Mouse (Mus musculus): ENCODE data around the gene Gm21663. TPM values are rescaled to one million over a fixed set of nuclear protein-coding genes. Genes with fewer than 3 reads are reported as not detected.
"Not testable (repeated sequence)": the region's sequence is repeated elsewhere in the genome, so short reads cannot be mapped to it uniquely, and the experiment has no call there.

Gm21663 gene
- total RNA-seq (2014; fragmentation: Nextera tagmentation) (not detected in 2 replicates), total RNA-seq (2017) (not detected in 2 replicates)

DNA sequence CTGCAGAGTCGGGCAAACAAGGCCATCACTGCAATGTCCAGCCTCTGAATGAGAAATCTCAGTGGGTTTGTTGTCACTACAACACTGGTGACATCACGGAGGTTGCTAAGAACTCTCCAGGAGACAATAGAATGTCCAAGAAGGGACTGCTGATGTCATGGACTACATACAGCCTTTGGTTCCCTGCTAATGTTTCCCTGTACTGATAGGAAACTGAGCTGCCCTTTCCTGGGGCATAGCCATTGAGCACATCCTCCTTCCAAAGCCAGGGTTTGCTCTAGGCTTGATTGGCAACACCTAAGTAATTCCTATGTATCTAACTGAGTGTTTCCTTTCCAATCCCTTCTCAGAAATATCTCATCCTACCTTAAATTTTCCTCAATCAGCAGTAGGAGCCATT, at the start of gene Gm21663:
TSS of gene Gm21663 (minus strand) at position 101 of the 400 bp plus-strand sequence.
- ATAC-seq (replicated peaks; ENCODE audit: low FRiP score, low TSS enrichment, poor library complexity, severe bottlenecking): not testable (repeated sequence)

DNA sequence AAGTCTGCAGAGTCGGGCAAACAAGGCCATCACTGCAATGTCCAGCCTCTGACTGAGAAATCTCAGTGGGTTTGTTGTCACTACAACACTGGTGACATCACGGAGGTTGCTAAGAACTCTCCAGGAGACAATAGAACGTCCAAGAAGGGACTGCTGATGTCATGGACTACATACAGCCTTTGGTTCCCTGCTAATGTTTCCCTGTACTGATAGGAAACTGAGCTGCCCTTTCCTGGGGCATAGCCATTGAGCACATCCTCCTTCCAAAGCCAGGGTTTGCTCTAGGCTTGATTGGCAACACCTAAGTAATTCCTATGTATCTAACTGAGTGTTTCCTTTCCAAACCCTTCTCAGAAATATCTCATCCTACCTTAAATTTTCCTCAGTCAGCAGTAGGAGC, 46.4 kb upstream of the Gm21663 start, which contains the start of gene Gm21698:
TSS of gene Gm21698 (minus strand) at position 101 of the 400 bp plus-strand sequence.
- ATAC-seq (replicated peaks; ENCODE audit: low FRiP score, low TSS enrichment, poor library complexity, severe bottlenecking): not testable (repeated sequence)

DNA sequence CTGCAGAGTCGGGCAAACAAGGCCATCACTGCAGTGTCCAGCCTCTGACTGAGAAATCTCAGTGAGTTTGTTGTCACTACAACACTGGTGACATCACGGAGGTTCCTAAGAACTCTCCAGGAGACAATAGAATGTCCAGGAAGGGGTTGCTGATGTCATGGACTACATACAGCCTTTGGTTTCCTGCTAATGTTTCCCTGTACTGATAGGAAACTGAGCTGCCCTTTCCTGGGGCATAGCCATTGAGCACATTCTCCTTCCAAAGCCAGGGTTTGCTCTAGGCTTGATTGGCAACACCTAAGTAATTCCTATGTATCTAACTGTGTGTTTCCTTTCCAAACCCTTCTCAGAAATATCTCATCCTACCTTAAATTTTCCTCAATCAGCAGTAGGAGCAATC, 30.4 kb upstream of the Gm21663 start, which contains the start of gene Gm21680:
TSS of gene Gm21680 (minus strand) at position 101 of the 400 bp plus-strand sequence.
- not testable (repeated sequence) for ATAC-seq (replicated peaks; ENCODE audit: low FRiP score, low TSS enrichment, poor library complexity, severe bottlenecking)

DNA sequence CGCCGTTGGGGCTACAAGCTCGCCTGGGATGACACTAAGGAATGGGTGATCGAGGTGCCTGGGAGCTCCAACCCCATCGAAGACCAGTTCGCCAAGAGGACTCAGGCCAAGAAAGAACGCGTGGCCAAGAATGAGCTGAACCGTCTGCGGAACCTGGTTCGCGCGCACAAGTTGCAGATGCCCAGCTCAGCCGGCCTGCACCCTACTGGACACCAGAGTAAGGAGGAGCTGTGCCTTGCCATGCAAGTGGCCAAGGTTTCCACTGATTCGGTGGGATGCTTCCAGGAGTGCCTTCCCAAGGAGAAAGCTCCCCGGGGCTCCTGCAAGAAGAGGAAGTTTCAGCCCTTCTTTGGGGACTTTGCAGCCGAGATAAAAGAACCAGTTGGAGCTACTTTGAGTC, 14.9 kb upstream of the Gm21663 start:
- ATAC-seq (replicated peaks; ENCODE audit: low FRiP score, low TSS enrichment, poor library complexity, severe bottlenecking): 0 out of 2 replicates have a peak, but pooled peaks have one; percentile 26

DNA sequence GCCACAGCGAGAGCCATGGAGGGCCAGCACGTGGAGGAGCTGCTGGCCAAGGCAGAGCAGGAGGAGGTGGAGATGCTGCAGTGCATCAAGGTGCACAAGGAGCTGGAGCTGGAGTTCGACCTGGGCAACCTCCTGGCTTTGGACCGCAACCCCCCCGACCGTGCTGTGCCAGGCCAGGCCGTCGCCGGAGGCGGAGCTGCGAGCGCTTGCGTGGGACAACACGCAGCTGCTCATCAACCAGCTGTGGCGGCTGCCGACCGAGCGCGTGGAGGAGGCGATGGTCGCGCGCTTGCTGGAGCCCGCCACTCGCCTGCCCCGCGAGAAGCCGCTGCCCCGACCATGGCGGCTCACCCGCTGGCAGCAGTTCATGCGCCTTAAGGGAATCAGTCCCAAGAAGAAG, 14.4 kb upstream of the Gm21663 start:
- not testable (repeated sequence) for ATAC-seq (replicated peaks; ENCODE audit: low FRiP score, low TSS enrichment, poor library complexity, severe bottlenecking)

DNA sequence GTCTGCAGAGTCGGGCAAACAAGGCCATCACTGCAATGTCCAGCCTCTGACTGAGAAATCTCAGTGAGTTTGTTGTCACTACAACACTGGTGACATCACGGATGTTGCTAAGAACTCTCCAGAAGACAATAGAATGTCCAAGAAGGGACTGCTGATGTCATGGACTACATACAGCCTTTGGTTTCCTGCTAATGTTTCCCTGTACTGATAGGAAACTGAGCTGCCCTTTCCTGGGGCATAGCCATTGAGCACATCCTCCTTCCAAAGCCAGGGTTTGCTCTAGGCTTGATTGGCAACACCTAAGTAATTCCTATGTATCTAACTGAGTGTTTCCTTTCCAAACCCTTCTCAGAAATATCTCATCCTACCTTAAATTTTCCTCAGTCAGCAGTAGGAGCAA, 12.1 kb upstream of the Gm21663 start, which contains the start of gene Gm21671:
TSS of gene Gm21671 (minus strand) at position 101 of the 400 bp plus-strand sequence.
- ATAC-seq (replicated peaks; ENCODE audit: low FRiP score, low TSS enrichment, poor library complexity, severe bottlenecking): not testable (repeated sequence)

DNA sequence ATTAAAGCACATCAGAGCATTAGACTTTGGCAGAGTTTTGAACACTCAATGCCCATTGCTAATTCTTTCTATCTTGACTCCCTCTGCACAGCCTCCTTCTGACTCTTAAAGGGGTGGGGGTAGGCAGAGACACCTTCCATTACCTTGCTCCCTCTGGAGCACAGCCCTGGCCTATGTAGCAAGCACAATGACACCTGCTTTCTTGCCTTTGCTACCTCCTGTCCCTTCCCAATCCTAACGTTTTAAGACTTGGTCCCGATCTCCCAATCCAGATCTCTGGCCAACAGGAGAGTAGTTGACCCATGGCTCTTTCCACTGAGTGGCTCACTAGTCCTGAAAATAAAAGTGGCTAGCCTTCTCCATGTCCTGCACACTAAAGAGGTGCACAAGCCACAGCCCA, 3.2 kb upstream of the Gm21663 start:
- not testable (repeated sequence) for ATAC-seq (replicated peaks; ENCODE audit: low FRiP score, low TSS enrichment, poor library complexity, severe bottlenecking)

DNA sequence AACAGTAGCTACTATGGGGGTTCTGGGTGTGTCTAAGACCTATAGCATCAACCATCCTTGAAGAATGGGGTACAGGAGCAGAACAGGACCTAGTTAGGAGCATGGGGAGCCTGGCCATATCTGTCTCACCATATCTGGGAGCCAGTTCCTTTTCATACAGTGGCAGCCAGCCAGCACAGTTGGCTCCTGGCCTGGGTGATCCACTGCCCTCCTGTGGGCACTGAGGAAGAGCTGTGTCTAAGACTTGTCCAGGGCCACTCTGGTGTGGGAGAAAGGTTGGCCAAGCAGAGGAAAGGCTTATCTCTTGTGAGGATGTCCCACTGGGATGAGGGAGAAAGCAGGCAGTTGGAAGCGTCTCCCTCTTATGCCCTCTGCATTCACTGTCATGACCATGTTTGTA, 50.9 kb downstream of the Gm21663 start:
- ATAC-seq (replicated peaks; ENCODE audit: low FRiP score, low TSS enrichment, poor library complexity, severe bottlenecking): no peak

DNA sequence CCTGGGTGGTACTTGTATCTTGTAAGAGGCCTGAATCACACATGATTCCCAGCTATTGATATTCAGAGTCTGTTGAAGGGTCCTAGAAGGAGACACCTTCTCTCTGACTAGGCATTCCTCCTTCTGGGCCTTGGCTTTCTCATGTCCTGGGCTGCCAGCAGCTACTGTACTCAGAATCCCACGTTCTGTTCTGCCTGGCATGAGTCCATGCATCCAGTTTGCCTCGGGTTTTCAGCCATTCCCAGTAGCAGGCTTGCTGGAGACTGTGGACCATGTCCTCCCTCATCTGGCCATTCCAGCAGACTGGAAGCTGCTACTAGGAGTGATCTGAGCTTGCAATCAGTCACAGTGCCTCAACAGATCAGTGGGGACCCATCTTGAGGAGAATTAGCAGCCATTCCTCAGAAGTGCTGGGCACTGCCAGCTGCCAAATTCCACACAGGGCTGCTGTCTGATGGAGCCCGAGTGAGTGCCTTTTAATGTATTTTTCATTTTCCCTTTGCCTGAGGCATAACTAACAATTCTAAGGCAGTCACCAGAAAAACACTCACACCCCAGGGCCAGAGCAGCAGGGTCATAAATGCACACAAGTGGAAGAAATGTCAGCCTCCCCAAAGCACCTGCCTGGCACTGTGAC, 52.3 kb downstream of the Gm21663 start:
- no peak for ATAC-seq (replicated peaks; ENCODE audit: low FRiP score, low TSS enrichment, poor library complexity, severe bottlenecking)

DNA sequence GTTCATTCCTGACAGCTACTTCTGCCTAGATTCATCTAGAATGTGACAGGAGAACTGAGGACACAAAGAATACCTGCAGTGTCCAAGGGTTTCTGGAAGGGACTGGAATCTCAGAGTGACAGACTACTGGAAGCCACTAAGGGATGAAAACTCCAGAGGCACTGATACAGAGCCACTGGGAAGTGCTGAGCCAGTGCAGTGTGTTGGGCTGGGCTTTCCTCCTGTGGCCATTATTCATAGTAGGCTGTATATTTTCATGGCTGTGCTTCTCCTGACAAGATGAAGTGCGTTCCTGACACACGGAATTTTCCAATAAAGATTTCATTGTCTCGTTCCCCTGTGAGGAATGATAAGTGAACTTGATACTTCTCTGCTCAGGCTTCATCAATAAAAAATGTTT, 55.5 kb downstream of the Gm21663 start:
- ATAC-seq (replicated peaks; ENCODE audit: low FRiP score, low TSS enrichment, poor library complexity, severe bottlenecking): no peak

Other genes starting within 250 kb of the Gm21663 start
- 18.5 and 31.4 TPM in 2 replicates for gene Xrcc2, start 236.6 kb downstream of the Gm21663 start, total RNA-seq (2014; fragmentation: Nextera tagmentation)
- 12.3 and 14.3 TPM in 2 replicates for gene Xrcc2, start 236.6 kb downstream of the Gm21663 start, total RNA-seq (2017)
- gene Actr3b, start 182.4 kb downstream of the Gm21663 start, total RNA-seq (2014; fragmentation: Nextera tagmentation): 0.44 and 1.7 TPM in 2 replicates
- gene Actr3b, start 182.4 kb downstream of the Gm21663 start, total RNA-seq (2017): 0.19 and 0.27 TPM in 2 replicates
- gene Gm21671, start 12.0 kb upstream of the Gm21663 start, total RNA-seq (2014; fragmentation: Nextera tagmentation): not detected in 2 replicates
- gene Gm21671, start 12.0 kb upstream of the Gm21663 start, total RNA-seq (2017): not detected in 2 replicates
- not detected in 2 replicates for gene Gm21680, start 30.3 kb upstream of the Gm21663 start, total RNA-seq (2014; fragmentation: Nextera tagmentation)
- not detected in 2 replicates for gene Gm21680, start 30.3 kb upstream of the Gm21663 start, total RNA-seq (2017)
- gene Gm21698, start 46.3 kb upstream of the Gm21663 start, total RNA-seq (2014; fragmentation: Nextera tagmentation): not detected in 2 replicates
- not detected in 2 replicates for gene Gm21698, start 46.3 kb upstream of the Gm21663 start, total RNA-seq (2017)
- gene Gm1979, start 62.4 kb upstream of the Gm21663 start, total RNA-seq (2014; fragmentation: Nextera tagmentation): not detected in 2 replicates
- not detected in 2 replicates for gene Gm1979, start 62.4 kb upstream of the Gm21663 start, total RNA-seq (2017)
- not detected in 2 replicates for gene Gm5862, start 80.5 kb upstream of the Gm21663 start, total RNA-seq (2014; fragmentation: Nextera tagmentation)
- not detected in 2 replicates for gene Gm5862, start 80.5 kb upstream of the Gm21663 start, total RNA-seq (2017)
- not detected in 2 replicates for gene Speer4a, start 97.2 kb upstream of the Gm21663 start, total RNA-seq (2014; fragmentation: Nextera tagmentation)
- not detected in 2 replicates for gene Speer4a, start 97.2 kb upstream of the Gm21663 start, total RNA-seq (2017)
- not detected in 2 replicates for gene Gm7347, start 116.2 kb upstream of the Gm21663 start, total RNA-seq (2014; fragmentation: Nextera tagmentation)
- gene Gm7347, start 116.2 kb upstream of the Gm21663 start, total RNA-seq (2017): not detected in 2 replicates
- gene Gm10471, start 146.9 kb upstream of the Gm21663 start, total RNA-seq (2014; fragmentation: Nextera tagmentation): not detected in 2 replicates
- not detected in 2 replicates for gene Gm10471, start 146.9 kb upstream of the Gm21663 start, total RNA-seq (2017)
- not detected in 2 replicates for gene 5031410I06Rik, start 163.0 kb upstream of the Gm21663 start, total RNA-seq (2014; fragmentation: Nextera tagmentation)
- not detected in 2 replicates for gene 5031410I06Rik, start 163.0 kb upstream of the Gm21663 start, total RNA-seq (2017)
- gene Gm10220, start 179.0 kb upstream of the Gm21663 start, total RNA-seq (2014; fragmentation: Nextera tagmentation): not detected in 2 replicates
- gene Gm10220, start 179.0 kb upstream of the Gm21663 start, total RNA-seq (2017): not detected in 2 replicates